In genomic region chr2:157074772-157075171, GRCm38 (mm10) we compare ENCODE assay signal across 11 mouse cellular contexts. TPM values are rescaled to one million over a fixed set of nuclear protein-coding genes. Genes with fewer than 3 reads are reported as not detected.
DNase-seq lines count a peak whose midpoint lies in the region; ATAC-seq lines count a peak whose summit lies in the region.
"Had no signal": no experiment of that assay in that cellular context is flagged by ENCODE, and none has a peak within 500 bp of the region (broad histone marks: within the 10 kb centered on the region; RNA-seq: fewer than 3 reads in every experiment).

No protein-coding gene starts in this region.

- ATAC-seq in limb, embryonic 12.5 days (ENCODE audit: insufficient number of reproducible peaks, insufficient read depth, low FRiP score, low TSS enrichment, low read depth), result no peak
- no peak for ATAC-seq in intestine, embryonic 15.5 days
- no peak for ATAC-seq in neural tube, embryonic 15.5 days (ENCODE audit: low FRiP score)

- 87% methylated on average over 5 of the region's 5 CpGs for WGBS in limb, embryonic 12.5 days
- 87% methylated on average over 5 of the region's 5 CpGs for WGBS in limb, embryonic 10.5 days
- 63% methylated on average over 5 of the region's 5 CpGs for WGBS in intestine, embryonic 15.5 days
- 62% methylated on average over 5 of the region's 5 CpGs for WGBS in neural tube, embryonic 15.5 days

- H3K27me3 ChIP-seq in limb, embryonic 12.5 days, result no peaks in the 10 kb centered on the region
- no peaks in the 10 kb centered on the region for H3K27me3 ChIP-seq in limb, embryonic 10.5 days (ENCODE audit: low read depth, poor library complexity, severe bottlenecking)
- no peaks in the 10 kb centered on the region for H3K27me3 ChIP-seq in intestine, embryonic 15.5 days (replicated peaks)
- H3K27me3 ChIP-seq in neural tube, embryonic 15.5 days (replicated peaks), result no peaks in the 10 kb centered on the region

- H3K9ac ChIP-seq in limb, embryonic 12.5 days (replicated peaks), result 0 out of 2 replicates have a peak overlapping the region, but pooled peaks have one; percentile 9
- H3K9ac ChIP-seq in intestine, embryonic 15.5 days, result no peak overlapping the region
- 0 out of 2 replicates have a peak overlapping the region, but pooled peaks have one; percentile 36 for H3K9ac ChIP-seq in neural tube, embryonic 15.5 days (replicated peaks)

- H3K9me3 ChIP-seq in limb, embryonic 12.5 days, result no peaks in the 10 kb centered on the region
- H3K9me3 ChIP-seq in limb, embryonic 10.5 days (replicated peaks), result no peaks in the 10 kb centered on the region
- H3K9me3 ChIP-seq in intestine, embryonic 15.5 days, result no peaks in the 10 kb centered on the region
- H3K9me3 ChIP-seq in neural tube, embryonic 15.5 days (replicated peaks), result no peaks in the 10 kb centered on the region

- H3K4me2 ChIP-seq in limb, embryonic 12.5 days, result peak overlapping the region; percentile 76; the same call in 1 of the 2 replicates
- H3K4me2 ChIP-seq in intestine, embryonic 15.5 days (replicated peaks), result peak overlapping the region; percentile 85; the same call in 1 of the 2 replicates
- H3K4me2 ChIP-seq in neural tube, embryonic 15.5 days, result peak overlapping the region; percentile 98

- H3K4me1 ChIP-seq in limb, embryonic 12.5 days (replicated peaks), result peaks cover 80% of the 10 kb centered on the region
- peaks cover 78% of the 10 kb centered on the region for H3K4me1 ChIP-seq in limb, embryonic 10.5 days
- peaks cover 78% of the 10 kb centered on the region for H3K4me1 ChIP-seq in intestine, embryonic 15.5 days (replicated peaks)
- H3K4me1 ChIP-seq in neural tube, embryonic 15.5 days, result peaks cover 86% of the 10 kb centered on the region

- peak; percentile 32 for DNase-seq in cerebellum, adult 11 months
- no peak for DNase-seq in cerebellum, postnatal 4 days (ENCODE audit: low spot score in 2 of 2)
- no peak for DNase-seq in limb, embryonic 10.5 days (ENCODE audit: low spot score)
- DNase-seq in urinary bladder, adult 18-20 months (ENCODE audit: low spot score in 2 of 2), result no peak
- no peak for DNase-seq in natural killer cell, adult 2 months (ENCODE audit: low spot score in 2 of 2)

- H3K4me3 ChIP-seq in limb, embryonic 12.5 days (replicated peaks), result no peak overlapping the region
- H3K4me3 ChIP-seq in limb, embryonic 10.5 days, result no peak overlapping the region
- no peak overlapping the region for H3K4me3 ChIP-seq in intestine, embryonic 15.5 days (replicated peaks)
- no peak overlapping the region for H3K4me3 ChIP-seq in neural tube, embryonic 15.5 days (replicated peaks)

- no peak overlapping the region for H3K27ac ChIP-seq in limb, embryonic 12.5 days
- no peak overlapping the region for H3K27ac ChIP-seq in limb, embryonic 10.5 days
- 0 out of 2 replicates have a peak overlapping the region, but pooled peaks have one; percentile 58 for H3K27ac ChIP-seq in intestine, embryonic 15.5 days
- H3K27ac ChIP-seq in neural tube, embryonic 15.5 days (replicated peaks), result 0 out of 2 replicates have a peak overlapping the region, but pooled peaks have one; percentile 51

- H3K36me3 ChIP-seq in limb, embryonic 12.5 days, result peaks cover 26% of the 10 kb centered on the region
- peaks cover 76% of the 10 kb centered on the region for H3K36me3 ChIP-seq in limb, embryonic 10.5 days
- no peaks in the 10 kb centered on the region for H3K36me3 ChIP-seq in intestine, embryonic 15.5 days
- peaks cover 11% of the 10 kb centered on the region for H3K36me3 ChIP-seq in neural tube, embryonic 15.5 days

RNA-seq across cellular contexts. Expression of gene Soga1, which starts 4.3 kb away (rescaled TPM):
- 5.0 and 5.6 TPM in 2 replicates for polyA plus RNA-seq in limb, embryonic 12.5 days (2016; fragmentation: Nextera tagmentation; extraction: Ambion mirVana)
- 5.3 and 5.7 TPM in 2 replicates for polyA plus RNA-seq in limb, embryonic 10.5 days (2016; fragmentation: Nextera tagmentation; extraction: Ambion mirVana)
- 2.0 and 2.3 TPM in 2 replicates for polyA plus RNA-seq in intestine, embryonic 15.5 days (2015; fragmentation: Nextera tagmentation; extraction: Ambion mirVana)
- 3.3 and 4.9 TPM in 2 replicates for polyA plus RNA-seq in neural tube, embryonic 15.5 days (2015; fragmentation: Nextera tagmentation; extraction: Ambion mirVana)

RNA-seq across cellular contexts. Expression of gene Tldc2, which starts 12.1 kb away (rescaled TPM):
- not detected in 2 replicates for polyA plus RNA-seq in limb, embryonic 12.5 days (2016; fragmentation: Nextera tagmentation; extraction: Ambion mirVana)
- not detected in 2 replicates for polyA plus RNA-seq in limb, embryonic 10.5 days (2016; fragmentation: Nextera tagmentation; extraction: Ambion mirVana)
- polyA plus RNA-seq in intestine, embryonic 15.5 days (2015; fragmentation: Nextera tagmentation; extraction: Ambion mirVana), result not detected in 2 replicates
- polyA plus RNA-seq in neural tube, embryonic 15.5 days (2015; fragmentation: Nextera tagmentation; extraction: Ambion mirVana), result 0.43 TPM in 1 of 2 replicates, not detected in the other
- polyA plus RNA-seq: cortical plate, adult 2 months; liver, adult 2 months; thymus, postnatal 0 days had no signal

Comparison
In these comparisons a context has a peak if more than half of its experiments do, and no peak if none do; other contexts are left out.
1. H3K27ac ChIP-seq: peak in intestine, embryonic 15.5 days (single experiment) and neural tube, embryonic 15.5 days (single experiment); none in limb, embryonic 12.5 days (single experiment) and limb, embryonic 10.5 days (single experiment).
2. Peak in every context shown above with its lines, with median percentiles within 50 percentile points of each other: H3K4me2 ChIP-seq.